Mouse (Mus musculus) ovary, postnatal 14 days (tissue): ENCODE measurements around the gene Mas1.
A peak's percentile ranks its signal among the peaks of the same experiment; 100 is the strongest.
"Not testable (repeated sequence)": the region's sequence is repeated elsewhere in the genome, so short reads cannot be mapped to it uniquely, and the experiment has no call there.

Experiments used
- DNase-seq: peaks from one replicate; pipeline ENCODE4 v3.0.0; 2022; ENCODE audit warnings: low spot score

Gene Mas1

GRCm38 (mm10) chr17:12868043-12868442 is at the start of gene Mas1:
Gene Mas1 (minus strand): TSS chr17:12868143.
- no peak for DNase-seq

DNA sequence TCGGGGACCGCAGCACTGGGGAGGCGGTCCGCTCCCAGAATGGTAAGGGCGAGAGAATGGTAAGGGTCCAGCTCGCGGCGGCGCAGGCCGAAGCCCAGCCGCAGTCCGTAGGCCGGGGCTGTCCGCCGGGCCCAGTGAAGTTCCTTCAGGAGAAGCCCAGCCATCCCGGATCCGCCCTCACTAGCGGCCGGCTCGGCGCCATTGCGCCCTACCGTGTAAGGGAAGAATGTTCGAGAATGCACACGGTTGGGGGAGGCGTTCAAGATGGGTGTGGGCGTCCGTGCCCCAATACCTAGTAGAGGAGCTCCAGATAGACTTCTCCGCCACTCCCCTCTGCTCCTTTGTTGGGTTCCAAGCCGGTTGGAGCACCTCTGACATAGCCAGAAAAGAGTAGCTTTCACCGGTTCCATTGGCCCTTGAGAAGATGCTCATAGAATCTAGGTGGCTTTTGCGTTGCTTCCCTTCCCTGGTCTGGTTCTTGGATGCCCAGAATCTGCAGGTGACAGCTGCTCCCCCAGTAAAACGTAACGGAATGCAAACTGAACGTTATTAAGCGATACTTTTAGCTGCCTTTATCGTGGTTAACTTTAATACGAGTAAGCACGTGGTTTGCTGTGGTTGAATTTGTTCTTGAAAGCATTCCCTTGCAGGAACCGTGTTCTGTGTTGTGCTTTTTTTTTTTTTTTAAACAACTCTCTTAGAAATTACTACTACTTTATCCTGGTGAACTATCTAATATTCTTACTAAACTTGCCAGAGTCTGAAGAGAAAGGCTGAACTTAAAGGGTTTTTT is 48.8 kb upstream of the Mas1 start:
- no peak for DNase-seq

DNA sequence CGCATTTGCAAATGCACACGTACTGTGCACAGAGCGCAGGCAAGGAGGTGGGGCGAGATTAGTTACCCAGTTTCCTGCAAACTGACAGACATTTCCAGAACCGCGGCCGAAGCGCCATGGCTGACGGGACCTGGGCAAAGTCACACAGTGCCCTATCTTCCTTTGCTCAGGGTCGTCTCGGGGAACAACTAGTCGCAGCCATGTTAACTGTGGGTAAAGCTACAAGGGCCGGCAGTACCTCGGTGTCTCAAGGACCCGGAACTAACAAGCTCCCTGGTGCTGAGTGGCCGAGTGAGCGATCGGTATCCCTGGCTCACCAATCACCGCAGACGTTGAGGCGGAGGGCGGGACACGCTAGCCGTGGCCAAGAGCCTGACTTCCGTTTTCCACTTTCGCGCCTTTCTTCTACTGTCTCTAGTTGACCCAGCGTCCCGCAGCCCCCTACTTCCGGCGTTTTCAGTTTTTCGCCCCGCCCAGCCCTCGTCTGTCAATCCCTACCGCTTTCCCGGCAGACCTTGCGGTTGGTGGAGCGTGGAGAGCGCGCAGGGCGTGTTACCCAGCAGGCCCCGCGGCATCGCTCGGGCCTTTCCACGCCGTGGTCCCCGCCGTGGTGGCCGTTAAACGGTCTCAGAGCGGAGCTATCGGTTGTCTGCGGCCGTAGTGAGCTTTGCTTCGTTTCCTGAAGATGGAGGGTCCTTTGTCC is 48.1 kb upstream of the Mas1 start, which contains the start of gene Mrpl18:
Mrpl18 (minus strand) TSS at position 465 of the 703 bp plus-strand sequence.
- DNase-seq: peak; percentile 95

- no peak for DNase-seq
Measured at GRCm38 (mm10) chr17:12915488-12915880, 47.5 kb upstream of the Mas1 start, which contains the start of gene Tcp1. Gene Tcp1 (plus strand): TSS chr17:12915701.

- no peak for DNase-seq
Measured at GRCm38 (mm10) chr17:12910391-12910790, 42.4 kb upstream of the Mas1 start.

- DNase-seq: no peak
Measured at GRCm38 (mm10) chr17:12909361-12910280, 41.7 kb upstream of the Mas1 start, which contains the start of gene Pnldc1. Gene Pnldc1 (minus strand): TSS chr17:12910230.

DNA sequence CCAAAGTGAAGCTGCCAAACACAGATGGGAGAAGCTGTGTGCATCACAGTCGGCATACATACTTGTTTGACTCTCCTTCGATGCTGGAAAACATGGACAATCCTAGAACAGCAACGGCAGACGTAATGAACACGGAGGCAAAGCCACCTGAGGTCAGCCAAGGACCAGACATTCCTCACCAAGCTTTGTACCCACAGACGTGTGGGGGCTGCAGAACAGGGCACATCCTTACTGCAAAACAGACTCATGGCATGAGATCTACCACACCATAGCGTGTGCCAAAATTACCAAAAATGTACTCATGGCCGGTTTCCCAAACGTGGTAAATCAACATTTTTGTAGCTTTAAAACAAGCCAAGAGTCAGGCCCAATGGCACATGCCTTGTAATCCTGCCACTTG is 38.5 kb upstream of the Mas1 start:
- no peak for DNase-seq

DNA sequence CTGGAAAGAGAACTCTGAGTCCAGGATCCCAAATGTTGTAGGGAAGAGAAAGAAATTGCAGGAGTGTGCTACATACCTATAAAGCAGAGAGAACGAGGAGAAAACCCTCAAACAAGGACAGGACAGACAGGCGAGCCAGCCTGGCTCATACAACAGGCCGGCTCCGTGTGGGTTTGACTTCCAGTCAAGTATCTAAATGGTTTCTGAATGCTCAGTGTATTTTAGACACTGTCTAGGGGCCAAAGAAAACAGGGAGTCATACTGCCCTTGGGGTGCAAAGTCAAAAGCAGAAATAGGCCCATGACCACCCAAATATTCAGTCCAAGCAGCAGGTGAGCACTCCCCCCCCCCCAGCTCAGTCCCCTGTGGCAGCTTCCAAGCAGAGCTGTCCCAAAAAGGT is 37.9 kb upstream of the Mas1 start:
- DNase-seq: no peak

DNA sequence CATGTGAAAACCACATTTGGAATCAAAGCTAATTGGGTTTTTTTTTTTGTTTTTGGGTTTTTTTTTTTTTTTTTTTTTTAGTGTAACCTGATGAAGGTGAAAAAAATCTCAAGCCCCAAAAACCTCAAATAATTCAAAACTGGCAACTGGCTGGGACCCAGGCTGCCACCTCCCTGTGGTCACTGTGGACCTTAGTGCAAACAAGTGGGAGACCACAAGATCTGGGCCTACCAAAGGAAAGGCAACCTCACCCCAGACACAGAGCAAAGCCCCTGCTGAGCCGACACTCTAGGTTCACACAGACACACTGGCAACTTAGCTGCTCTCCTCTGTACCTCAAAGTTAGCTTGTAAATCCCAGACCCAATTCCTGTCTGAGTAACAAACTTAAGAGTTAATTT is 36.4 kb upstream of the Mas1 start:
- no peak for DNase-seq

- no peak for DNase-seq
Measured at GRCm38 (mm10) chr17:12903372-12904333, 35.7 kb upstream of the Mas1 start.

DNA sequence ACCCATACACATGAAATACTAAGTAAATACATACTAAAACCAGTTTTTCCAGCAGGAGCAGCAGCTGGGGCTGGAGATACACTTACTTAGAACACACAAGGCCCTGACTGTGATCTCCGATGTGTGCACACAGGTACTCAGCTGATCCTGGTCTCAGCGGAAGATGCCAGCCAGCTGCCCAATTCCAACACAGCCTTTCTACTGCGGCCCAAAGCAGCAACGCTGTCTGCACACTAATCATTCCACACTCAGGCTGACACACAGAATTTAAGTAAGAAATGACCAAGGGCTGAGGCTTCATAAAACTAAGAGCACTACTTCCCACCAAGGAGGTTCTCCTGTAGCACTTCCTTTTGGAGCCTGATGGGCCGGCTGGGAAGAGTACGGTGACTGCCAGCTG is 34.3 kb upstream of the Mas1 start:
- DNase-seq: no peak

DNA sequence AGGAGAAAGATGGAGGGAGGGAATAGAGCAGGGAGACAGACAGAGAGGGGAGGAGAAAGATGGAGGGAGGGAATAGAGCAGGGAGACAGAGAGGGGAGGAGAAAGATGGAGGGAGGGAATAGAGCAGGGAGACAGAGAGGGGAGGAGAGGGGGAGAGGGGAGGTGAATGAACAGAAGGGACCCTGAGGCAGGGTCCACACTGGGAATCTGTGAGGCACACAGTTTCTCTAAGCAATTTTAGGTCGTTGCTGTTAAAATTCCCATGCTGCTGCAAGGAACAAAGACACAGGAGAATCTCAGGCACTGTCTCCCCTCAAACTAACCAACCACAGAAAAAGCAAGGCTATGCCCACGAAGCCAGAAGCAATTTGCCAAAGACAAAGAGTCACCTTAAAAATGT is 30.7 kb upstream of the Mas1 start:
- DNase-seq: not testable (repeated sequence)

- no peak for DNase-seq
Measured at GRCm38 (mm10) chr17:12897674-12898073, 29.7 kb upstream of the Mas1 start.

- no peak for DNase-seq
Measured at GRCm38 (mm10) chr17:12892033-12892432, 24.1 kb upstream of the Mas1 start.

DNA sequence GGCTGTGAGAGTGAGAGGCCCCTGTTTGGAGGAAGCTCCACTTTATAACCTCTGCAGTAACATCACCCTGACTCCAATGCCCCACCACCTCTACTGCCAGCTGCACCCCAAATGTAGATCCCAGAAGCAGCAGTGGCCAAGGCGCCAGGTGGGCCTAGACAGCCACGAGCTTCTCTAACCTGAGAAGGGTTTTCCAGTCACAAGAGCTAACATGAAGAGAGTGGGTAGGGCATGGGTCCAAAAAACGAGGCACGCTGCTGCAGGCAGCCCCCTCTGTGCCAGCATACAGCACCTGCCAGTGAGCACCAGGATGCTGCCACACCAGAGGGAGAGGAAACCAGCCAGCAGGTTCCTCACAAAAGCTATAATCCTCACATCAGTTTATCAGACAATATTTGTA is 23.1 kb upstream of the Mas1 start:
- DNase-seq: no peak

DNA sequence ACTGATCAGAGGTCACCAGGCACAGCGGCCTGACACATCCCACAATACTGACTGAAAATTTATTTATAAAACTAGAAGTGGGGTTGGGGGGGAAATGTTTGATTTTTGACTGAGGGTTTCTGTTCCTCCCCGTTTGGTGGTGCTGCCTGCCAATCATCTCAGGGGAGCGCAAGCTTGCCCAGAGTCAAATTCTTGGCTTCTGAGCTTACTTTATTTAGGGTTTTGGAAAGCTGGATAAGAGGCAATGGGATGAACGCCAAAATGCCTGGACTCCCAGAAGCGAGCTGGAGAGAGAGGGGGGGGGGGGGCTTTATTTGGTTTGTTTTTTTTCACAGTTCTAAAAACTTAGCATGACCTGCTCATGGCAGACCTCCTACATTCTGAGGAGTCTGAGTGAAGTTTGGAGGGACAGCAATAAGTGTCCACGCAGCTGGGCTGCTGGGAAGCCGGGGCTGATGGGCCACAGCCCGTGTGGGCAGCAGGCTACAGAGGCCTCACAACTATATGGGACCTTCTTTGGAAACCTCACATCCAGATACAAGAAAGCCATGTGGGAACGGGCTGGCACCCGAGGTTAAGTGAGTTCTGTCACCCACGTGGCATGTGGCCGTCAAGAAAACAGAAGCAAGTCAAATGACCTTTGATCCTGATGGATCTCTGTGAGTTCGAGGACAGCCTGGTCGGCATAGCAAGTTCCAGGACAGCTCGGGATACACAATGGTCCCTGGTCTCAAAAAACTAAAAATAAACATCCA is 19.3 kb upstream of the Mas1 start:
- no peak for DNase-seq

- DNase-seq: no peak
Measured at GRCm38 (mm10) chr17:12886620-12887019, 18.7 kb upstream of the Mas1 start.

DNA sequence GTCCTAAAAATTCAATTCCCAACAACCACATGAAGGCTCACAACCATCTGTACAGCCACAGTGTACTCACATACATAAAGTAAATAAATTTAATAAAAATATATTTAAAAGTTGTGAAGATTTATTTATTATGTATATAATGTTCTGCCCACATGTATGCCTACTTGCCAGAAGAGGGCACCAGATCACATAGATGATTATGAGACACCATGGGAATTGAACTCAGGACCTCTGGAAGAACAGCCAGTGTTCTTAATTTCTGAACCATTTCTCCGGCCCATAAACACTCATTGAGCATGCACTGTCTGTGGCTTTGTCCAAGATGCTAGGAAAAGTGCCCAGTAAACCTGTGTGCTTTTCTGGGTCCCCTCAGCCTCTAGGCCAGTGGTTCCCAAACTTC is 13.3 kb upstream of the Mas1 start:
- DNase-seq: no peak

- peak; percentile 84 for DNase-seq
Measured at GRCm38 (mm10) chr17:12880178-12880577, 12.2 kb upstream of the Mas1 start.

DNA sequence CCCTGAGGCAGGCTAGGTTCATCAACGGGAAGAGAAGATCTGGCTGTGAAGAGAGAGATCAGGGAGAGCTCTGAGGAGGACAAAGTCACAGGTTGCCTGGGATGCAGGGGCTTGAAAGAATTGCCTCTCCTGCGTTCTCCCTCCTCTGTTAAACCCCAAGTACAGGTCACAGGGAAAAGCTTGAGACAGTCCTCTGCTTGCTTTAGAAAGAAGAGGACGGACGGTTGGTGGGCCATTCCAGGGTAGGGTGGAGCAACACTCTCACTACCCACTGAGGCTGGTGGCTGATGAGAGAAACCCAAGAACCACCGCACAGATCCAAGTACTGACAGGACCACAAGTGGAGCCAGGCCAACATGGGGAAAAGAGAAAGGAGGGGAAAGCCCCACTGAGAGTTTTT is 7.8 kb upstream of the Mas1 start, which contains the start of gene Mrgprh:
Mrgprh (plus strand) TSS at position 301 of the 400 bp plus-strand sequence.
- DNase-seq: no peak
